8 mouse cellular contexts compared by ENCODE assay signal in the genomic region with DNA sequence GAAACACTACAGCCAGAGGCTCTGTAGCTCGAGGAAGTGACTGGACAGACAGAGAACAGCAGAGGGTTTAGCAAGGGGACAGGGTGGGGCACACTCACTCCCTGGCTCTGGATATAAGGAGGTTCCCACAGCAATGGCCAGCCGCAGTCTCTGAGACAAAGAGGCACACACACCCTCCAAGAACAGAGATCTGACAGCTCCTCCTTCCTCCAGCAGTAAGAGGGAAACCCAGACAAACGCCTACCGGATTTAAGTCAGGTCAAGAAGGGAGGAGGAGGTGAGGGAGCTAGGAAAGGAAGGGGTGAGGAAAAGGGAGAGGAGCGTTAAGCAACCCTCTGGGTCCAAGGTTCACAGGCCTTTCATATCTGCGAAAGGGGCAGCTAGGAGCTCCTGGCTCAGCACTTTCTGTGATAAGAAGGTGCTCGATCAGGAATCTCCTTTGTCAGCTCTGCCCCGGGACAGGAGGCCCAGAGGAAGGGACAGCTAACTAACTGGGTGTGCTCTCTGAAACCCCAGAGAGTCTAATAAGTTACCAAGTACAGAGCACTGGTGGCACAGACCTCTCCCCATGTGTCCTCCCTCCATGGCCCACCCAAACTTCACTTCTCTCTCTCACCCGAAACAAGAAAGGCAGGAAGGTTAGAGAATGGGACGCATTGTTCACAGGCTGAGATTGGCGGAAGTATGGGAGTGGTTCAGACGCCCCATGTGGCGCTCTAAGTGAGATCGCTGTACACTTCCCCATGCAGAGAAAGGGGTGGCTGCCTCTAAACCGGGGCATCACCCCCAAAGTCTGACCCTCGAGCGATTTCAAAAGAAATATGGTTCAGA. TPM values are rescaled to one million over a fixed set of nuclear protein-coding genes. Genes with fewer than 3 reads are reported as not detected.
DNase-seq lines count a peak whose midpoint lies in the region; TF ChIP-seq lines count a peak whose summit lies in the region.
"Had no signal": no experiment of that assay in that cellular context is flagged by ENCODE, and none has a peak within 500 bp of the region (broad histone marks: within the 10 kb centered on the region; RNA-seq: fewer than 3 reads in every experiment).

No protein-coding gene starts in this region.

- DNase-seq in heart, adult 2 months: peak; percentile 52 to 65
- DNase-seq in kidney, adult 8-10 months: peak; percentile 71 to 82
- DNase-seq in lung, postnatal 10 days: peak; percentile 69
- DNase-seq in yolk sac, embryonic 10.5 days (ENCODE audit: low spot score): peak; percentile 90
- no peak for DNase-seq in ovary, postnatal 10 days (ENCODE audit: low spot score)
- no peak for DNase-seq in spleen, adult 12 weeks (ENCODE audit: low spot score)

- no peak for TF ChIP-seq CTCF in heart, adult 2 months (IDR thresholded peaks at IDR 0.05)

- H3K27me3 ChIP-seq in heart, adult 2 months (ENCODE audit: control insufficient read depth, insufficient read depth, low read length): no peaks in the 10 kb centered on the region

- intact Hi-C loops in heart, adult 2 months (cut with DNase I): loop anchor here (5.0 kb wide), 1 partner anchor 48 kb away; a partner anchor contains a TSS

- peak overlapping the region; percentile 33 for H3K9ac ChIP-seq in heart, adult 2 months (ENCODE audit: low read depth, low read length)

- peak; percentile 43 for TF ChIP-seq POLR2A in heart, adult 2 months (IDR thresholded peaks at IDR 0.05; ENCODE audit: insufficient read depth, low read depth, low read length)

- no peak for TF ChIP-seq EP300 in heart, adult 2 months (IDR thresholded peaks at IDR 0.05; ENCODE audit: insufficient read depth, low read depth, low read length)

- peak overlapping the region; percentile 45 for H3K4me3 ChIP-seq in brown adipose tissue, adult 24 weeks (ENCODE audit: insufficient read depth, low read depth, low read length)
- peak overlapping the region; percentile 15; the same call in 1 of the 2 replicates for H3K4me3 ChIP-seq in heart, adult 2 months
- H3K4me3 ChIP-seq: erythroblast, embryonic 14.5 days had no signal

- H3K36me3 ChIP-seq in heart, adult 2 months (ENCODE audit: control insufficient read depth, insufficient read depth, low read length): no peaks in the 10 kb centered on the region

- H3K27ac ChIP-seq in brown adipose tissue, adult 24 weeks (replicated peaks; ENCODE audit: low read depth, low read length): peak overlapping the region; percentile 91
- H3K27ac ChIP-seq in heart, adult 2 months: peak overlapping the region; percentile 82

- WGBS in heart, adult 2 months: 32% methylated on average over 17 of the region's 17 CpGs

- H3K4me1 ChIP-seq in brown adipose tissue, adult 24 weeks (ENCODE audit: control insufficient read depth, insufficient read depth, insufficient read length, low read length): 0 out of 2 replicates have a peak, but pooled peaks cover 2% of the 10 kb centered on the region
- peaks cover 3% of the 10 kb centered on the region; the same call in 1 of the 2 replicates for H3K4me1 ChIP-seq in heart, adult 2 months (ENCODE audit: control insufficient read depth, insufficient read depth, low read length)

- no peaks in the 10 kb centered on the region for H3K79me2 ChIP-seq in heart, adult 2 months (replicated peaks; ENCODE audit: control insufficient read depth, insufficient read depth, low read length)

RNA-seq across cellular contexts. Expression of a gene that starts 7.4 kb away (rescaled TPM):
- polyA plus RNA-seq in brown adipose tissue, adult 24 weeks (2012; ENCODE audit: insufficient read depth, insufficient read length, missing spikeins): 0.52 and 1.8 TPM in 2 replicates
- total RNA-seq in heart, adult 2 months (2021): 1 to 10 TPM; 4.6 to 5.1 TPM
- polyA plus RNA-seq in heart, adult 2 months (2012; rRNA removed): 22.0 and 27.0 TPM in 2 replicates

RNA-seq across cellular contexts. Expression of a gene that starts 16.5 kb away (rescaled TPM):
- polyA plus RNA-seq in brown adipose tissue, adult 24 weeks (2012; ENCODE audit: insufficient read depth, insufficient read length, missing spikeins): 145 and 148 TPM in 2 replicates
- total RNA-seq in heart, adult 2 months (2021): 100 to 1,000 TPM; 115 to 129 TPM
- polyA plus RNA-seq in heart, adult 2 months (2012; rRNA removed): 76.7 and 168 TPM in 2 replicates

RNA-seq across cellular contexts. Expression of a gene that starts 21.2 kb away (rescaled TPM):
- 10.8 and 10.9 TPM in 2 replicates for polyA plus RNA-seq in brown adipose tissue, adult 24 weeks (2012; ENCODE audit: insufficient read depth, insufficient read length, missing spikeins)
- 10 to 100 TPM; 11.2 to 16.5 TPM for total RNA-seq in heart, adult 2 months (2021)
- 23.5 and 26.5 TPM in 2 replicates for polyA plus RNA-seq in heart, adult 2 months (2012; rRNA removed)

RNA-seq across cellular contexts. Expression of a gene that starts 49.6 kb away (rescaled TPM):
- polyA plus RNA-seq in brown adipose tissue, adult 24 weeks (2012; ENCODE audit: insufficient read depth, insufficient read length, missing spikeins): 121 and 157 TPM in 2 replicates
- 10 to 100 TPM; 78.5 to 88.0 TPM for total RNA-seq in heart, adult 2 months (2021)
- 190 and 205 TPM in 2 replicates for polyA plus RNA-seq in heart, adult 2 months (2012; rRNA removed)

RNA-seq across cellular contexts. Expression of a gene that starts 53.7 kb away (rescaled TPM):
- polyA plus RNA-seq in brown adipose tissue, adult 24 weeks (2012; ENCODE audit: insufficient read depth, insufficient read length, missing spikeins): 36.5 and 53.8 TPM in 2 replicates
- 10 to 100 TPM; 47.6 to 60.6 TPM for total RNA-seq in heart, adult 2 months (2021)
- 61.3 and 72.4 TPM in 2 replicates for polyA plus RNA-seq in heart, adult 2 months (2012; rRNA removed)

Comparison
In these comparisons a context has a peak if more than half of its experiments do, and no peak if none do; other contexts are left out.
1. DNase-seq: peak in heart, adult 2 months (2 of 2), kidney, adult 8-10 months (2 of 2), lung, postnatal 10 days (single experiment) and yolk sac, embryonic 10.5 days (single experiment); none in ovary, postnatal 10 days (single experiment) and spleen, adult 12 weeks (single experiment).